Mouse (Mus musculus) ES-E14 (cell line): ENCODE measurements around the gene Rimklb. TPM values are rescaled to one million over a fixed set of nuclear protein-coding genes. Genes with fewer than 3 reads are reported as not detected.
"Not testable (repeated sequence)": the region's sequence is repeated elsewhere in the genome, so short reads cannot be mapped to it uniquely, and the experiment has no call there.

Source experiments
- DNase-seq: peaks from one replicate; pipeline ENCODE4 v3.0.0-alpha.2; 2013; ENCODE audit warnings: low read depth, low spot score
- H3K27ac ChIP-seq: 2 replicates; pipeline ENCODE4 v1.5.1; 2012; ENCODE audit warnings: low read depth, mild to moderate bottlenecking, low read length, moderate library complexity, mixed read lengths; ENCODE audit not compliant: poor library complexity, insufficient read depth, severe bottlenecking
- H3K36me3 ChIP-seq: 2 replicates; pipeline ENCODE4 v1.6.1; 2012; ENCODE audit warnings: mild to moderate bottlenecking, low read length, moderate library complexity, mixed read lengths; ENCODE audit not compliant: control insufficient read depth, poor library complexity, insufficient read depth, severe bottlenecking
- H3K4me1 ChIP-seq, 2 experiments: fragments of 150-350 bp in 1 of 2; sonication (generic) in 1 of 2; 2 replicates each; pipeline ENCODE4 v1.6.1; 2012; ENCODE audit warnings: low read length in 2 of 2, mild to moderate bottlenecking in 1 of 2, mixed read lengths in 1 of 2; ENCODE audit not compliant: control insufficient read depth in 2 of 2, insufficient read depth in 2 of 2, poor library complexity in 1 of 2
- H3K4me3 ChIP-seq, 2 experiments: fragments of 150-350 bp in 1 of 2; sonication (generic) in 1 of 2; 2 replicates each; pipeline ENCODE4 v1.5.1; 2012; ENCODE audit warnings: low read length in 2 of 2, low read depth in 1 of 2, mild to moderate bottlenecking in 1 of 2, mixed read lengths in 1 of 2; ENCODE audit not compliant: insufficient read depth in 1 of 2, poor library complexity in 1 of 2, severe bottlenecking in 1 of 2
- H3K9ac ChIP-seq: 2 replicates; pipeline ENCODE4 v1.6.1; 2012; ENCODE audit warnings: low read depth, mild to moderate bottlenecking, low read length, mixed read lengths; ENCODE audit not compliant: poor library complexity, insufficient read depth, severe bottlenecking
- H3K9me3 ChIP-seq: fragments of 150-350 bp; sonication (generic); 2 replicates; pipeline ENCODE4 v1.6.1; 2012; ENCODE audit warnings: low read depth, mild to moderate bottlenecking, low read length; ENCODE audit not compliant: control insufficient read depth, insufficient read depth
- CHD2 ChIP-seq: IDR thresholded peaks from 2 replicates; pipeline ENCODE4 v1.6.1; 2014; ENCODE audit warnings: mild to moderate bottlenecking, low read depth, low read length, inconsistent platforms
- HCFC1 ChIP-seq: IDR thresholded peaks from 2 replicates; pipeline ENCODE4 v1.6.1; 2012; ENCODE audit warnings: low read length, inconsistent platforms, borderline replicate concordance; ENCODE audit not compliant: insufficient read depth
- MAFK ChIP-seq: IDR thresholded peaks from 2 replicates; pipeline ENCODE4 v1.6.1; 2014; ENCODE audit warnings: mild to moderate bottlenecking, low read depth, low read length, inconsistent platforms; ENCODE audit not compliant: insufficient read depth
- ZC3H11A ChIP-seq: IDR thresholded peaks from 2 replicates; pipeline ENCODE4 v1.6.1; 2012; ENCODE audit warnings: low read depth, mild to moderate bottlenecking, inconsistent platforms, low read length, borderline replicate concordance
- ZNF384 ChIP-seq: IDR thresholded peaks from 2 replicates; pipeline ENCODE4 v1.6.1; 2012; ENCODE audit warnings: low read depth, low read length, inconsistent platforms
- in situ Hi-C, 2 experiments: fragments of 600-800 bp; cut with MboI; formaldehyde crosslinking; loops; one replicate each; pipeline ENCODE4 v1.15.1; 2025; ENCODE audit warnings: low sequenced_read_pairs in 2 of 2, inconsistent platforms in 1 of 2; ENCODE audit not compliant: unreplicated experiment in 2 of 2
- total RNA-seq: library from RNA; depleted of rRNA; stranded (reverse); fragments of 300-350 nt; gene quantifications from 2 replicates; pipeline ENCODE4 v1.2.3, GENCODE M21; 2012

The Rimklb gene
- total RNA-seq, 1 experiment, result 36.3 TPM

- peak overlapping the region; percentile 78; the same call in 1 of the 2 replicates for H3K27ac ChIP-seq
- in situ Hi-C loops, result loop anchor here in 1 of 2 experiments (25.0 kb wide), 1 partner anchor 101 kb away; no protein-coding TSS in a partner anchor
- H3K36me3 ChIP-seq, result no peaks in the 10 kb centered on the region
- peak overlapping the region; percentile 93 for H3K9ac ChIP-seq
- H3K9me3 ChIP-seq, result no peaks in the 10 kb centered on the region
- DNase-seq, result no peak
- H3K4me3 ChIP-seq, result peak overlapping the region; percentile 85 to 100
- TF ChIP-seq HCFC1 (peak; percentile 43; the same call in 1 of the 2 replicates), ZC3H11A (no peak), CHD2 (peak; percentile 82)
- peaks cover 3 to 12% of the 10 kb centered on the region in 2 experiments for H3K4me1 ChIP-seq
Measured at GRCm38 (mm10) chr6:122486297-122487117, 12.1 kb downstream of the Rimklb start.

GRCm38 (mm10) chr6:122485401-122486296, 12.9 kb downstream of the Rimklb start:
- peak overlapping the region; percentile 83 for H3K9ac ChIP-seq
- H3K27ac ChIP-seq, result peak overlapping the region; percentile 78
- no peak for TF ChIP-seq ZNF384
- no peak for TF ChIP-seq CHD2
- TF ChIP-seq MAFK, result no peak
- TF ChIP-seq ZC3H11A, result no peak
- TF ChIP-seq HCFC1, result no peak
- H3K4me1 ChIP-seq, result peaks cover 0 to 9% of the 10 kb centered on the region in 2 experiments; a peak in 3 of 4 replicates
- DNase-seq, result no peak
- H3K4me3 ChIP-seq, result peak overlapping the region; percentile 73 to 85
- H3K9me3 ChIP-seq, result no peaks in the 10 kb centered on the region
- H3K36me3 ChIP-seq, result no peaks in the 10 kb centered on the region
- in situ Hi-C loops, result loop anchor here in 1 of 2 experiments (25.0 kb wide), 1 partner anchor 102 kb away; no protein-coding TSS in a partner anchor

GRCm38 (mm10) chr6:122478062-122478461, 20.5 kb downstream of the Rimklb start:
- H3K9me3 ChIP-seq, result no peaks in the 10 kb centered on the region
- no peaks in the 10 kb centered on the region for H3K36me3 ChIP-seq
- H3K9ac ChIP-seq, result no peak overlapping the region
- TF ChIP-seq ZNF384 (no peak), ZC3H11A (no peak), HCFC1 (no peak)
- H3K4me3 ChIP-seq, result no peak overlapping the region
- H3K4me1 ChIP-seq, result 0 out of 4 replicates have a peak, but pooled peaks cover 0 to 5% of the 10 kb centered on the region in 2 experiments
- no peak for DNase-seq
- H3K27ac ChIP-seq, result no peak overlapping the region
- in situ Hi-C loops, result loop anchor here in 1 of 2 experiments (25.0 kb wide), 1 partner anchor 109 kb away; no protein-coding TSS in a partner anchor

GRCm38 (mm10) chr6:122471461-122471860, 27.1 kb downstream of the Rimklb start:
- DNase-seq, H3K4me3 ChIP-seq, H3K9me3 ChIP-seq, H3K36me3 ChIP-seq, in situ Hi-C loops, H3K9ac ChIP-seq: not testable (repeated sequence)
- Histone ChIP-seq H3K27ac (peak overlapping the region; percentile 84), H3K4me1 (peaks cover 10 to 25% of the 10 kb centered on the region in 2 experiments; a peak in 3 of 4 replicates)
